Mouse (Mus musculus) cerebellum, adult 2 months (tissue): Measurements from ENCODE around the gene Kif26a. TPM values are rescaled to one million over a fixed set of nuclear protein-coding genes. Genes with fewer than 3 reads are reported as not detected.

ENCODE experiments used
- DNase-seq, 2 experiments: peaks; one replicate each; pipeline ENCODE4 v3.0.0; 2021
- H3K27ac ChIP-seq: fragments of 200-500 bp; 2 replicates; pipeline ENCODE4 v1.5.1; 2012; ENCODE audit warnings: low read length, control low read depth, inconsistent platforms; ENCODE audit not compliant: insufficient read depth
- H3K27me3 ChIP-seq: fragments of 200-500 bp; 2 replicates; pipeline ENCODE4 v1.6.1; 2012; ENCODE audit warnings: inconsistent platforms, mild to moderate bottlenecking, low read length, moderate library complexity; ENCODE audit not compliant: control insufficient read depth, insufficient read depth
- H3K4me1 ChIP-seq: fragments of 200-500 bp; 2 replicates; pipeline ENCODE4 v1.6.1; 2011; ENCODE audit warnings: low read length; ENCODE audit not compliant: control insufficient read depth, insufficient read depth
- H3K4me3 ChIP-seq: fragments of 200-500 bp; replicated peaks from 2 replicates; pipeline ENCODE3; 2011; ENCODE audit warnings: mild to moderate bottlenecking, low read depth, low read length, control low read depth; ENCODE audit not compliant: insufficient read depth
- CTCF ChIP-seq: fragments of 200-500 bp; IDR thresholded peaks from 2 replicates; pipeline ENCODE4 v1.5.1; 2011; ENCODE audit warnings: low read depth, mild to moderate bottlenecking, control low read depth, low read length, moderate library complexity, borderline replicate concordance; ENCODE audit not compliant: insufficient read depth
- POLR2A ChIP-seq: fragments of 200-500 bp; IDR thresholded peaks from 2 replicates; pipeline ENCODE4 v1.6.1; 2011; ENCODE audit warnings: low read length, control low read depth, borderline replicate concordance; ENCODE audit not compliant: insufficient read depth
- WGBS: fragments of 180-500 bp; shearing (Covaris S2); methylation state at CpG from one replicate; pipeline ENCODE4 v1.1.7; 2018; 5-methylcytosine and 5-hydroxymethylcytosine counted together
- polyA plus RNA-seq: library from polyadenylated mRNA; depleted of rRNA; stranded (reverse); fragments of >200 nt; gene quantifications from 2 replicates; pipeline ENCODE4 v1.2.3, GENCODE M21; 2012; rRNA removed

The Kif26a gene
- polyA plus RNA-seq, 1 experiment = 2.4 TPM

DNA sequence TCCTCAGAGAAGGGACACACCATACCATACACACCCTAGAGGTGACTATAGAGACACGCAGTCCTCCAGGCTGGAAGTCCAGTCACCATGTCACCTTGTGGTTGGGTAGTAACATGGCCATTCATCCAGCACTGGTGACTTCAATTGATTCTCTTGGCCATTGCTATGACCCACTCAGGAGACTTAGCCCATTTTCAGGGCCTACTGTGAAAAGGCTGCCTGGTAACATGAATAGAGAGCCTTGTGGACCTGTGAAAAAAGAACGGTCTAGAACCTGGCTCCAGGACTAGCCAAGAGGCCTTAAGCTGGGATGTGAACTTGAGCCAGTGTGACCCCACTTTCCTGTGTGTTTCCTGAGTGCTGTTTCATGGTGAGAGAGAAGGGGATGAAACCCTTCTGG lies 80.6 kb downstream of the Kif26a start:
- TF ChIP-seq POLR2A (no peak), CTCF (no peak)
- no peaks in the 10 kb centered on the region for H3K27me3 ChIP-seq
- WGBS = 99% methylated on average over 2 of the region's 2 CpGs
- H3K4me3 ChIP-seq = no peak overlapping the region
- H3K4me1 ChIP-seq = no peaks in the 10 kb centered on the region
- no peak for DNase-seq
- no peak overlapping the region for H3K27ac ChIP-seq

GRCm38 (mm10) chr12:112229084-112229483 lies 83.1 kb downstream of the Kif26a start:
- no peak for DNase-seq
- Histone ChIP-seq H3K27ac (no peak overlapping the region), H3K4me1 (no peaks in the 10 kb centered on the region), H3K4me3 (no peak overlapping the region), H3K27me3 (no peaks in the 10 kb centered on the region)
- TF ChIP-seq POLR2A (no peak), CTCF (no peak)
- 79% methylated on average over 10 of the region's 10 CpGs for WGBS

DNA sequence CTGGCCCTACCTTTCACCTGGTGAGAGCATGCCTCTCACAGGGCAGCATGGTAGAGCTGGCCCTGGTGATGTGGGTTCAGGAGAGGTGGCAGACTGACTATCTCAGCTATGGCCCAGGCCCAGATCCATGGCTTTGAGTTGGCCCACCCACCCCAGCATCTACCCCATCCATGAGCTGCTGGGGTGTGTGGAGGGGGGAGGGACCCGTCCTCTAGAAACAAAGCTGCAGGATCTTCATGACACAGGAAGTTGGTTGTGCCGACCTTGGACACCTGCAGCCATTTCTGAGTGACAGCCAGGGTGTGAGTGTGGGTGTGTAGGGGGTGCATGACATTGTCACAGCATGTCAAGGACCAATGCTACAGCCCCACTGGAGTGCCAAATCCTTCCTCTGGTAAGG lies 84.2 kb downstream of the Kif26a start:
- H3K27ac ChIP-seq = no peak overlapping the region
- TF ChIP-seq CTCF = no peak
- TF ChIP-seq POLR2A = no peak
- H3K4me3 ChIP-seq = no peak overlapping the region
- H3K4me1 ChIP-seq = no peaks in the 10 kb centered on the region
- H3K27me3 ChIP-seq = no peaks in the 10 kb centered on the region
- WGBS = 85% methylated on average over 2 of the region's 2 CpGs
- DNase-seq = no peak

Other genes with a start within 250 kb of the Kif26a start
- gene Ppp1r13b, start 238.1 kb upstream of the Kif26a start, polyA plus RNA-seq = 37.8 and 38.4 TPM in 2 replicates
- 359 and 364 TPM in 2 replicates for gene Atp5mpl, start 179.2 kb upstream of the Kif26a start, polyA plus RNA-seq
- gene Tdrd9, start 174.6 kb upstream of the Kif26a start, polyA plus RNA-seq = 0.17 and 0.21 TPM in 2 replicates
- gene Rd3l, start 164.9 kb upstream of the Kif26a start, polyA plus RNA-seq = 1.3 and 1.7 TPM in 2 replicates
- 2.5 and 3.2 TPM in 2 replicates for gene Aspg, start 39.5 kb upstream of the Kif26a start, polyA plus RNA-seq